Mouse (Mus musculus) layer of hippocampus, adult 2 months (tissue): ENCODE results near the gene Ccar1. TPM values are rescaled to one million over a fixed set of nuclear protein-coding genes. Genes with fewer than 3 reads are reported as not detected.

Source experiments
- DNase-seq, 2 experiments: peaks; one replicate each; pipeline ENCODE4 v3.0.0; 2022; ENCODE audit warnings: low spot score in 2 of 2
- H3K27ac ChIP-seq: fragments of 200-600 bp; 2 replicates; pipeline ENCODE4 v1.8.1; 2022
- H3K4me3 ChIP-seq: fragments of 200-600 bp; 2 replicates; pipeline ENCODE4 v1.8.1; 2022; ENCODE audit warnings: mild to moderate bottlenecking
- CTCF ChIP-seq: fragments of 200-600 bp; conservative IDR thresholded peaks from 2 replicates; pipeline ENCODE4 v1.8.1; 2022; ENCODE audit warnings: antibody characterized with exemption, mild to moderate bottlenecking, moderate library complexity
- total RNA-seq, 2 experiments: library from RNA; stranded (reverse); gene quantifications; 2 replicates each; pipeline ENCODE4 v1.2.3; 2021

Ccar1 gene
- total RNA-seq, 2 experiments from 2014 or later = 59.4 to 60.6 TPM

DNA sequence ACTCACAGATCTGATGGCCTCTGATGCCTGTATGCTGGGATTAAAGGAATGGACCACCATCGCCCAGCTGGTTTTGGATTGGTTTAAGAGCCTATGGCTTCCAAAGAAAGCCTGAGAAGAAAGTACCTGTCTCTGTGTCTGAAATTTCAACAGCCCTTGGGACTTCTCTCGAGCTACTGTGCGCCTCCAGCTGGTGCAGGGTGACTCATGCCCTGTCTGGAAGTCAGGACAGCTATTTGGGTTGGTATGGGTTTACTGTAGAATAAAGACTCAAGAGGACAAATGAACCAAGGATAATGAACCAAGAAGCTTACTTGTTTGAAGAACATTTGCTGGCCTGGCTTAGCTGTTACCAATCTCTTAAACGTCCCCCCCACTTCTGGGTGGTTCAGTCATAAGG is 88.5 kb downstream of the Ccar1 start:
- DNase-seq = no peak
- Histone ChIP-seq H3K27ac (no peak overlapping the region), H3K4me3 (no peak overlapping the region)
- TF ChIP-seq CTCF = no peak

DNA sequence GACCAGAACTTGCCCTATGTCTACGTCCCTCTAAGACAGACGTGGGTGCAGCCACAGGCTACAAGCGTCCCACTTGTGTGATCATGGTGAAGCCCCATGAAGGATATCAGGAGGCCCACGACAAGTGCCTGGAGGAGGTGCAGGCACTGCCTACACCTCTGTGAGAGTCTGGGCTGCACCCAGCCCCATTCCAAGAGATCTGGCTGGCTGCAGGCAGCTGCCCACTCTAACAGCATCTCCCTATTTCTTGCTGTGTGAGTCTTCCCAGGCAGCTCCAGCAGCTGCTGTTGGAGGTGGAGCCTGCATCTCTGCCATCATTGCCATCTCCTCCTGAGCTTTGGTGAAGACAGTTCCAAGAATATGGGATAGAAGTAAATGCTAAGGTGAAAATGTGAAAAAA is 89.7 kb downstream of the Ccar1 start:
- H3K27ac ChIP-seq = no peak overlapping the region
- TF ChIP-seq CTCF = no peak
- H3K4me3 ChIP-seq = no peak overlapping the region
- no peak for DNase-seq

Other genes starting within 250 kb of the Ccar1 start
- 100 to 1,000 TPM; 214 to 216 TPM for gene Kif1bp, start 213.8 kb downstream of the Ccar1 start, total RNA-seq
- 10 to 100 TPM; 20.3 to 25.5 TPM for gene Ddx21, start 190.0 kb downstream of the Ccar1 start, total RNA-seq
- gene Ddx50, start 141.1 kb downstream of the Ccar1 start, total RNA-seq = 10 to 100 TPM; 88.5 to 89.2 TPM
- 1 to 10 TPM; 2.3 to 2.6 TPM for gene Stox1, start 66.2 kb downstream of the Ccar1 start, total RNA-seq
- 10 to 100 TPM; 16.2 TPM for gene Tet1, start 116.7 kb upstream of the Ccar1 start, total RNA-seq
- 10 to 100 TPM; 37.9 to 40.6 TPM for gene Slc25a16, start 128.3 kb upstream of the Ccar1 start, total RNA-seq
- 1 to 10 TPM in 1 of 2 experiments, under 1 TPM in 1; 0.97 to 1.1 TPM for gene Dna2, start 154.7 kb upstream of the Ccar1 start, total RNA-seq
- 10 to 100 TPM; 83.2 to 90.5 TPM for gene Rufy2, start 187.9 kb upstream of the Ccar1 start, total RNA-seq
- 10 to 100 TPM; 51.1 to 65.3 TPM for gene Hnrnph3, start 231.9 kb upstream of the Ccar1 start, total RNA-seq
- gene Pbld2, start 232.0 kb upstream of the Ccar1 start, total RNA-seq = 1 to 10 TPM; 1.6 to 2.2 TPM